Mouse (Mus musculus): ENCODE measurements at regions not wholly inside any gene's neighbourhood (a gene's known extent, or its start where the extent isn't known, plus 50 kb on each side); places are given as distances from the start of the nearest gene placed in this dataset.

- Histone ChIP-seq H3K27me3 (ENCODE audit: control insufficient read depth, insufficient read depth, low read length) (no peaks in the 10 kb centered on the region), H3K4me3 (no peak overlapping the region), H3K4me1 (ENCODE audit: control insufficient read depth, insufficient read depth, low read length) (no peaks in the 10 kb centered on the region), H3K79me2 (replicated peaks; ENCODE audit: control insufficient read depth, insufficient read depth, low read length) (no peaks in the 10 kb centered on the region), H3K27ac (no peak overlapping the region), H3K36me3 (ENCODE audit: control insufficient read depth, insufficient read depth, low read length) (no peaks in the 10 kb centered on the region), H3K9ac (ENCODE audit: low read depth, low read length) (no peak overlapping the region)
- WGBS, result 52% methylated on average over 2 of the region's 2 CpGs
- intact Hi-C loops (cut with DNase I), result no loop called here
- TF ChIP-seq POLR2A (IDR thresholded peaks at IDR 0.05; ENCODE audit: insufficient read depth, low read depth, low read length) (no peak), EP300 (IDR thresholded peaks at IDR 0.05; ENCODE audit: insufficient read depth, low read depth, low read length) (no peak)
- DNase-seq, result no peak
Observed at GRCm38 (mm10) chr5:83890619-83891185, 526.5 kb downstream of the Epha5 start.

DNA sequence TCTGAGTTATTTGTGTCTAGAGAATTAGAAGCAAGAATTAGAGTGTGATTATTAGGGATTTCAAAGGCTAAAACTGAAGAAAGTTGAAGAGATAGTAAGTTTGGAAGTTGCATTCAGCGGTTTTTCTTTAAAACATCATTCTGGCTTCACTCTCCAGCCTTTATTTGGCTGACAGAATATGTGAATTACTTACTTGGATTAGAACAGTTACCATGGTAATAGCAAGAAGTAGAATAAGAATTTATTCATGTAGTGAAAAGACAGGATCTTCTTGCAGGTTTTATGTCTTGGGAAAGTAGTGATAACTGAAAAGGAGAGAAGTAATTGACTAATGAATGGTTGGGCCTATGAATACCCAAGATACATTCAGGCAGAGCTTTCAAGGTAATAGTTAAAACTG is 517.1 kb upstream of the Tecrl start:
- intact Hi-C loops (cut with DNase I), result no loop called here
- TF ChIP-seq POLR2A (IDR thresholded peaks at IDR 0.05; ENCODE audit: insufficient read depth, low read depth, low read length), result no peak
- TF ChIP-seq CTCF (IDR thresholded peaks at IDR 0.05), result no peak
- TF ChIP-seq EP300 (IDR thresholded peaks at IDR 0.05; ENCODE audit: insufficient read depth, low read depth, low read length), result no peak
- no peaks in the 10 kb centered on the region for H3K4me1 ChIP-seq (ENCODE audit: control insufficient read depth, insufficient read depth, low read length)
- no peaks in the 10 kb centered on the region for H3K79me2 ChIP-seq (replicated peaks; ENCODE audit: control insufficient read depth, insufficient read depth, low read length)
- DNase-seq, result no peak
- H3K4me3 ChIP-seq, result no peak overlapping the region
- H3K27me3 ChIP-seq (ENCODE audit: control insufficient read depth, insufficient read depth, low read length), result no peaks in the 10 kb centered on the region
- H3K27ac ChIP-seq, result no peak overlapping the region
- no peaks in the 10 kb centered on the region for H3K36me3 ChIP-seq (ENCODE audit: control insufficient read depth, insufficient read depth, low read length)
- no peak overlapping the region for H3K9ac ChIP-seq (ENCODE audit: low read depth, low read length)
- WGBS, result 61% methylated on average over 1 of the region's 1 CpGs

GRCm38 (mm10) chr5:83868359-83868758 is 513.4 kb upstream of the Tecrl start:
- H3K9ac ChIP-seq (ENCODE audit: low read depth, low read length), result no peak overlapping the region
- H3K27me3 ChIP-seq (ENCODE audit: control insufficient read depth, insufficient read depth, low read length), result no peaks in the 10 kb centered on the region
- no peaks in the 10 kb centered on the region for H3K79me2 ChIP-seq (replicated peaks; ENCODE audit: control insufficient read depth, insufficient read depth, low read length)
- H3K4me1 ChIP-seq (ENCODE audit: control insufficient read depth, insufficient read depth, low read length), result no peaks in the 10 kb centered on the region
- H3K36me3 ChIP-seq (ENCODE audit: control insufficient read depth, insufficient read depth, low read length), result no peaks in the 10 kb centered on the region
- no peak overlapping the region for H3K4me3 ChIP-seq
- no peak for DNase-seq
- no peak overlapping the region for H3K27ac ChIP-seq
- intact Hi-C loops (cut with DNase I), result no loop called here
- TF ChIP-seq POLR2A (IDR thresholded peaks at IDR 0.05; ENCODE audit: insufficient read depth, low read depth, low read length), result no peak
- no peak for TF ChIP-seq EP300 (IDR thresholded peaks at IDR 0.05; ENCODE audit: insufficient read depth, low read depth, low read length)
- no peak for TF ChIP-seq CTCF (IDR thresholded peaks at IDR 0.05)
- WGBS, result 76% methylated on average over 4 of the region's 4 CpGs

GRCm38 (mm10) chr5:83861674-83862073 is 506.7 kb upstream of the Tecrl start:
- intact Hi-C loops (cut with DNase I), result no loop called here
- TF ChIP-seq CTCF (IDR thresholded peaks at IDR 0.05), result no peak
- no peak for TF ChIP-seq POLR2A (IDR thresholded peaks at IDR 0.05; ENCODE audit: insufficient read depth, low read depth, low read length)
- TF ChIP-seq EP300 (IDR thresholded peaks at IDR 0.05; ENCODE audit: insufficient read depth, low read depth, low read length), result no peak
- no peaks in the 10 kb centered on the region for H3K79me2 ChIP-seq (replicated peaks; ENCODE audit: control insufficient read depth, insufficient read depth, low read length)
- no peaks in the 10 kb centered on the region for H3K4me1 ChIP-seq (ENCODE audit: control insufficient read depth, insufficient read depth, low read length)
- H3K27ac ChIP-seq, result no peak overlapping the region
- H3K27me3 ChIP-seq (ENCODE audit: control insufficient read depth, insufficient read depth, low read length), result no peaks in the 10 kb centered on the region
- H3K36me3 ChIP-seq (ENCODE audit: control insufficient read depth, insufficient read depth, low read length), result no peaks in the 10 kb centered on the region
- H3K9ac ChIP-seq (ENCODE audit: low read depth, low read length), result no peak overlapping the region
- DNase-seq, result no peak
- no peak overlapping the region for H3K4me3 ChIP-seq

GRCm38 (mm10) chr5:83852022-83852421 is 497.0 kb upstream of the Tecrl start:
- H3K36me3 ChIP-seq (ENCODE audit: control insufficient read depth, insufficient read depth, low read length), result no peaks in the 10 kb centered on the region
- no peak overlapping the region for H3K27ac ChIP-seq
- TF ChIP-seq CTCF (IDR thresholded peaks at IDR 0.05) (no peak), POLR2A (IDR thresholded peaks at IDR 0.05; ENCODE audit: insufficient read depth, low read depth, low read length) (no peak), EP300 (IDR thresholded peaks at IDR 0.05; ENCODE audit: insufficient read depth, low read depth, low read length) (no peak)
- H3K4me3 ChIP-seq, result no peak overlapping the region
- H3K4me1 ChIP-seq (ENCODE audit: control insufficient read depth, insufficient read depth, low read length), result no peaks in the 10 kb centered on the region
- no peaks in the 10 kb centered on the region for H3K79me2 ChIP-seq (replicated peaks; ENCODE audit: control insufficient read depth, insufficient read depth, low read length)
- no peak for DNase-seq
- no peak overlapping the region for H3K9ac ChIP-seq (ENCODE audit: low read depth, low read length)
- no peaks in the 10 kb centered on the region for H3K27me3 ChIP-seq (ENCODE audit: control insufficient read depth, insufficient read depth, low read length)
- 74% methylated on average over 4 of the region's 4 CpGs for WGBS
- intact Hi-C loops (cut with DNase I), result no loop called here

- H3K4me3 ChIP-seq, result no peak overlapping the region
- no peak overlapping the region for H3K27ac ChIP-seq
- H3K79me2 ChIP-seq (replicated peaks; ENCODE audit: control insufficient read depth, insufficient read depth, low read length), result no peaks in the 10 kb centered on the region
- TF ChIP-seq POLR2A (IDR thresholded peaks at IDR 0.05; ENCODE audit: insufficient read depth, low read depth, low read length) (no peak), EP300 (IDR thresholded peaks at IDR 0.05; ENCODE audit: insufficient read depth, low read depth, low read length) (no peak), CTCF (IDR thresholded peaks at IDR 0.05) (no peak)
- no peaks in the 10 kb centered on the region for H3K36me3 ChIP-seq (ENCODE audit: control insufficient read depth, insufficient read depth, low read length)
- DNase-seq, result no peak
- WGBS, result 74% methylated on average over 2 of the region's 2 CpGs
- H3K4me1 ChIP-seq (ENCODE audit: control insufficient read depth, insufficient read depth, low read length), result no peaks in the 10 kb centered on the region
- intact Hi-C loops (cut with DNase I), result no loop called here
- no peak overlapping the region for H3K9ac ChIP-seq (ENCODE audit: low read depth, low read length)
- H3K27me3 ChIP-seq (ENCODE audit: control insufficient read depth, insufficient read depth, low read length), result no peaks in the 10 kb centered on the region
Observed at GRCm38 (mm10) chr5:83826561-83826960, 471.6 kb upstream of the Tecrl start.
